Mouse (Mus musculus) CH12.LX (cell line): ENCODE measurements around the gene Tbl1xr1. TPM values are rescaled to one million over a fixed set of nuclear protein-coding genes. Genes with fewer than 3 reads are reported as not detected.

Source experiments
- DNase-seq: peaks from one replicate; pipeline ENCODE4 v3.0.0-alpha.2; 2013; ENCODE audit errors: extremely low read depth
- H3K27ac ChIP-seq: 2 replicates; pipeline ENCODE4 v1.5.1; 2012; ENCODE audit warnings: low read depth, mild to moderate bottlenecking, control low read depth, moderate library complexity; ENCODE audit not compliant: insufficient read depth
- H3K27me3 ChIP-seq: replicated peaks from 2 replicates; pipeline ENCODE3; 2012; ENCODE audit warnings: inconsistent platforms
- H3K36me3 ChIP-seq, 2 experiments: replicated peaks in 1 of 2; 2 replicates each; pipeline versions ENCODE3 to v1.6.1; 2012; ENCODE audit warnings: inconsistent platforms in 1 of 2, low read length in 1 of 2, mild to moderate bottlenecking in 1 of 2, mixed read lengths in 1 of 2, moderate library complexity in 1 of 2; ENCODE audit not compliant: control insufficient read depth in 1 of 2, insufficient read depth in 1 of 2
- H3K4me1 ChIP-seq, 2 experiments: 2 replicates each; pipeline ENCODE4 v1.6.1; 2012; ENCODE audit warnings: inconsistent platforms in 1 of 2, moderate library complexity in 1 of 2; ENCODE audit not compliant: insufficient read depth in 2 of 2, control insufficient read depth in 1 of 2
- H3K4me2 ChIP-seq: 2 replicates; pipeline ENCODE4 v1.6.1; 2012; ENCODE audit warnings: low read depth, mild to moderate bottlenecking, control low read depth; ENCODE audit not compliant: poor library complexity, insufficient read depth, severe bottlenecking
- H3K4me3 ChIP-seq, 3 experiments: fragments of 150-350 bp in 1 of 3; sonication (generic) in 1 of 3; replicated peaks in 1 of 3; 2 replicates each; pipeline versions ENCODE3 to v1.5.1; 2011 to 2012; ENCODE audit warnings: low read depth in 2 of 3, low read length in 2 of 3, mild to moderate bottlenecking in 2 of 3, moderate library complexity in 2 of 3, control low read depth in 1 of 3, improper control_type of control experiment in 1 of 3, inconsistent platforms in 1 of 3, mixed read lengths in 1 of 3; ENCODE audit not compliant: poor library complexity in 1 of 3
- H3K79me2 ChIP-seq: replicated peaks from 2 replicates; pipeline ENCODE4 v1.6.1; 2012; ENCODE audit warnings: mild to moderate bottlenecking, moderate library complexity; ENCODE audit not compliant: control insufficient read depth, poor library complexity, insufficient read depth, severe bottlenecking; ENCODE audit errors: extremely low read depth
- H3K9ac ChIP-seq: 2 replicates; pipeline ENCODE4 v1.6.1; 2012; ENCODE audit warnings: low read depth, mild to moderate bottlenecking, control low read depth, moderate library complexity; ENCODE audit not compliant: insufficient read depth
- H3K9me3 ChIP-seq: replicated peaks from 2 replicates; pipeline ENCODE3; 2012; ENCODE audit warnings: low read length, inconsistent platforms, mixed read lengths
- BHLHE40 ChIP-seq: IDR thresholded peaks from 2 replicates; pipeline ENCODE4 v1.6.1; 2011; ENCODE audit warnings: mild to moderate bottlenecking, low read depth, low read length, improper control_type of control experiment
- CHD1 ChIP-seq: IDR thresholded peaks from 2 replicates; pipeline ENCODE4 v1.6.1; 2012; ENCODE audit warnings: low read depth, low read length, improper control_type of control experiment, inconsistent platforms
- CHD2 ChIP-seq: IDR thresholded peaks from 2 replicates; pipeline ENCODE4 v1.6.1; 2011; ENCODE audit warnings: low read length, improper control_type of control experiment
- CTCF ChIP-seq, 2 experiments: IDR thresholded peaks in 1 of 2; conservative IDR thresholded peaks in 1 of 2; 2 replicates each; pipeline ENCODE4 v1.5.1; 2011 to 2012; ENCODE audit warnings: low read depth in 2 of 2, low read length in 2 of 2, improper control_type of control experiment in 1 of 2, inconsistent platforms in 1 of 2, mild to moderate bottlenecking in 1 of 2, moderate library complexity in 1 of 2
- E2F4 ChIP-seq: IDR thresholded peaks from 2 replicates; pipeline ENCODE4 v1.6.1; 2011; ENCODE audit warnings: low read depth, low read length, improper control_type of control experiment; ENCODE audit not compliant: insufficient replicate concordance
- ELF1 ChIP-seq: IDR thresholded peaks from 2 replicates; pipeline ENCODE4 v1.6.1; 2014; ENCODE audit warnings: low read depth, mild to moderate bottlenecking, inconsistent platforms, low read length, improper control_type of control experiment
- EP300 ChIP-seq: IDR thresholded peaks from 2 replicates; pipeline ENCODE4 v1.6.1; 2011; ENCODE audit warnings: low read length, improper control_type of control experiment
- GABPA ChIP-seq: IDR thresholded peaks from 2 replicates; pipeline ENCODE4 v1.6.1; 2012; ENCODE audit warnings: low read depth, low read length, improper control_type of control experiment, inconsistent platforms; ENCODE audit not compliant: insufficient replicate concordance
- HCFC1 ChIP-seq: IDR thresholded peaks from 2 replicates; pipeline ENCODE4 v1.6.1; 2012; ENCODE audit warnings: low read depth, mild to moderate bottlenecking, inconsistent platforms, low read length, improper control_type of control experiment
- IRF4 ChIP-seq: IDR thresholded peaks from 2 replicates; pipeline ENCODE4 v1.6.1; 2014; ENCODE audit warnings: low read depth, mild to moderate bottlenecking, inconsistent platforms, low read length, improper control_type of control experiment
- JUN ChIP-seq: IDR thresholded peaks from 2 replicates; pipeline ENCODE4 v1.6.1; 2011; ENCODE audit warnings: low read depth, mild to moderate bottlenecking, low read length, improper control_type of control experiment, moderate library complexity; ENCODE audit not compliant: insufficient read depth
- JUND ChIP-seq: conservative IDR thresholded peaks from 2 replicates; pipeline ENCODE4 v1.6.1; 2011; ENCODE audit warnings: low read depth, low read length, improper control_type of control experiment
- KAT2A ChIP-seq: IDR thresholded peaks from 2 replicates; pipeline ENCODE4 v1.6.1; 2012; ENCODE audit warnings: low read length, improper control_type of control experiment, inconsistent platforms; ENCODE audit not compliant: insufficient replicate concordance
- MAX ChIP-seq: IDR thresholded peaks from 2 replicates; pipeline ENCODE4 v1.6.1; 2011; ENCODE audit warnings: low read length, improper control_type of control experiment
- MAZ ChIP-seq: IDR thresholded peaks from 2 replicates; pipeline ENCODE4 v1.6.1; 2012; ENCODE audit warnings: low read depth, mild to moderate bottlenecking, inconsistent platforms, low read length, improper control_type of control experiment, moderate library complexity
- MXI1 ChIP-seq: IDR thresholded peaks from 2 replicates; pipeline ENCODE4 v1.6.1; 2011; ENCODE audit warnings: mild to moderate bottlenecking, low read depth, low read length, improper control_type of control experiment
- MYC ChIP-seq: IDR thresholded peaks from 2 replicates; pipeline ENCODE4 v1.6.1; 2011; ENCODE audit warnings: low read depth, mild to moderate bottlenecking, improper control_type of control experiment, low read length
- NELFE ChIP-seq: IDR thresholded peaks from 2 replicates; pipeline ENCODE4 v1.6.1; 2011; ENCODE audit warnings: low read depth, low read length, improper control_type of control experiment
- NRF1 ChIP-seq: IDR thresholded peaks from 2 replicates; pipeline ENCODE4 v1.6.1; 2014; ENCODE audit warnings: low read depth, mild to moderate bottlenecking, inconsistent platforms, low read length, improper control_type of control experiment, moderate library complexity
- PAX5 ChIP-seq: IDR thresholded peaks from 2 replicates; pipeline ENCODE4 v1.6.1; 2012; ENCODE audit warnings: low read length, inconsistent platforms, mixed read lengths
- POLR2A ChIP-seq: IDR thresholded peaks from 2 replicates; pipeline ENCODE4 v1.6.1; 2011; ENCODE audit warnings: low read depth, mild to moderate bottlenecking, improper control_type of control experiment, low read length
- POLR2AphosphoS2 ChIP-seq: IDR thresholded peaks from 2 replicates; pipeline ENCODE4 v1.6.1; 2011; ENCODE audit warnings: low read depth, low read length, improper control_type of control experiment
- RAD21 ChIP-seq: IDR thresholded peaks from 2 replicates; pipeline ENCODE4 v1.6.1; 2011; ENCODE audit warnings: low read depth, mild to moderate bottlenecking, low read length, improper control_type of control experiment, moderate library complexity
- RCOR1 ChIP-seq: conservative IDR thresholded peaks from 2 replicates; pipeline ENCODE4 v1.6.1; 2012; ENCODE audit warnings: low read depth, mild to moderate bottlenecking, inconsistent platforms, low read length, improper control_type of control experiment
- SIN3A ChIP-seq: IDR thresholded peaks from 2 replicates; pipeline ENCODE4 v1.6.1; 2012; ENCODE audit warnings: low read length, improper control_type of control experiment, inconsistent platforms
- SMC3 ChIP-seq: IDR thresholded peaks from 2 replicates; pipeline ENCODE4 v1.6.1; 2011; ENCODE audit warnings: low read depth, low read length, improper control_type of control experiment
- UBTF ChIP-seq: IDR thresholded peaks from 2 replicates; pipeline ENCODE4 v1.6.1; 2012; ENCODE audit warnings: low read depth, mild to moderate bottlenecking, inconsistent platforms, low read length, improper control_type of control experiment, moderate library complexity
- USF1 ChIP-seq: IDR thresholded peaks from 2 replicates; pipeline ENCODE4 v1.6.1; 2014; ENCODE audit warnings: low read depth, mild to moderate bottlenecking, inconsistent platforms, low read length, improper control_type of control experiment
- USF2 ChIP-seq: conservative IDR thresholded peaks from 2 replicates; pipeline ENCODE4 v1.6.1; 2011; ENCODE audit warnings: low read depth, low read length, improper control_type of control experiment
- ZKSCAN1 ChIP-seq: IDR thresholded peaks from 2 replicates; pipeline ENCODE4 v1.6.1; 2012; ENCODE audit warnings: low read depth, inconsistent platforms, low read length, improper control_type of control experiment, borderline replicate concordance
- ZMIZ1 ChIP-seq: IDR thresholded peaks from 2 replicates; pipeline ENCODE4 v1.6.1; 2012; ENCODE audit warnings: low read depth, mild to moderate bottlenecking, inconsistent platforms, low read length, improper control_type of control experiment
- ZNF384 ChIP-seq: IDR thresholded peaks from 2 replicates; pipeline ENCODE4 v1.6.1; 2012; ENCODE audit warnings: low read depth, low read length, improper control_type of control experiment, inconsistent platforms
- dilution Hi-C: fragments of 300-500 bp; cut with MboI; formaldehyde crosslinking; loops from 2 replicates; pipeline ENCODE4 v1.14.3; 2020; ENCODE audit warnings: low sequenced_read_pairs; ENCODE audit not compliant: extremely low pct_unique_long_range_greater_than_20kb, extremely low pct_ligation_motif_present
- in situ Hi-C: fragments of 300-500 bp; cut with MboI; formaldehyde crosslinking; loops from 3 replicates; pipeline ENCODE4 v1.14.3; 2019; ENCODE audit warnings: low sequenced_read_pairs, low pct_ligation_motif_present, low pct_unique_long_range_greater_than_20kb, mixed read lengths
- polyA plus RNA-seq: library from polyadenylated mRNA; unstranded; fragments of >175 nt; gene quantifications from 2 replicates; pipeline ENCODE4 v1.2.1, GENCODE M21; 2012; ENCODE audit warnings: low read depth; ENCODE audit not compliant: insufficient read length
- total RNA-seq, 2 experiments: library from RNA; depleted of rRNA; stranded (reverse); fragments of 300-350 nt in 1 of 2; fragments of >200 nt in 1 of 2; gene quantifications; 2 replicates each; pipeline ENCODE4 v1.2.3; 2012 to 2014

Tbl1xr1 gene
- total and polyA plus RNA-seq, 3 experiments: 33.7 to 39.9 (median 38.3) TPM

GRCm38 (mm10) chr3:22123145-22123544, 46.7 kb downstream of the Tbl1xr1 start:
- H3K4me2 ChIP-seq: no peak overlapping the region
- H3K4me3 ChIP-seq: no peak overlapping the region
- dilution Hi-C loops: no loop called here
- TF ChIP-seq RCOR1 (no peak), ZKSCAN1 (no peak), POLR2A (no peak), UBTF (no peak), KAT2A (no peak), SIN3A (no peak), PAX5 (no peak), CTCF (conservative IDR thresholded peaks at IDR 0.05 in 1 of 2, IDR thresholded peaks at IDR 0.05 in 1 of 2; ENCODE audit: low read depth in 2 of 2, low read length in 2 of 2) (no peak), JUN (no peak), NRF1 (no peak), EP300 (no peak), ZNF384 (no peak), E2F4 (no peak), SMC3 (no peak), NELFE (no peak), MAX (no peak), USF2 (no peak), JUND (no peak), RAD21 (no peak)
- peaks cover 0 to 33% of the 10 kb centered on the region in 2 experiments for H3K36me3 ChIP-seq
- peaks cover 62% of the 10 kb centered on the region for H3K79me2 ChIP-seq
- no peak overlapping the region for H3K27ac ChIP-seq
- in situ Hi-C loops: no loop called here
- H3K9ac ChIP-seq: no peak overlapping the region
- H3K9me3 ChIP-seq: peaks cover 7% of the 10 kb centered on the region
- no peak for DNase-seq
- H3K4me1 ChIP-seq: peaks cover 21 to 75% of the 10 kb centered on the region in 2 experiments
- no peaks in the 10 kb centered on the region for H3K27me3 ChIP-seq

GRCm38 (mm10) chr3:22126251-22126826, 49.9 kb downstream of the Tbl1xr1 start:
- Histone ChIP-seq H3K4me2 (no peak overlapping the region), H3K9me3 (peaks cover 14% of the 10 kb centered on the region), H3K9ac (no peak overlapping the region; the same call in 1 of the 2 replicates), H3K27ac (no peak overlapping the region), H3K4me3 (no peak overlapping the region), H3K4me1 (peaks cover 19 to 68% of the 10 kb centered on the region in 2 experiments), H3K79me2 (peaks cover 59% of the 10 kb centered on the region), H3K27me3 (no peaks in the 10 kb centered on the region), H3K36me3 (peaks cover 6 to 46% of the 10 kb centered on the region in 2 experiments)
- peak; percentile 60 for DNase-seq
- in situ Hi-C loops: no loop called here
- dilution Hi-C loops: no loop called here
- TF ChIP-seq USF2 (no peak), CHD1 (no peak), MYC (no peak), ZMIZ1 (no peak), USF1 (no peak), GABPA (no peak), E2F4 (no peak), IRF4 (peak; percentile 83; the same call in 1 of the 2 replicates), CTCF (conservative IDR thresholded peaks at IDR 0.05 in 1 of 2, IDR thresholded peaks at IDR 0.05 in 1 of 2; ENCODE audit: low read depth in 2 of 2, low read length in 2 of 2) (no peak), PAX5 (no peak), ZKSCAN1 (no peak), MXI1 (no peak), BHLHE40 (peak; percentile 52; the same call in 1 of the 2 replicates), KAT2A (no peak), EP300 (peak; percentile 74), HCFC1 (no peak), JUND (no peak), CHD2 (no peak), POLR2AphosphoS2 (no peak), NRF1 (no peak), ELF1 (no peak), MAZ (no peak), SIN3A (no peak), POLR2A (no peak)
